Mouse (Mus musculus): ENCODE results near the gene Gm12169. TPM values are rescaled to one million over a fixed set of nuclear protein-coding genes. Genes with fewer than 3 reads are reported as not detected.
"Not testable (repeated sequence)": the region's sequence is repeated elsewhere in the genome, so short reads cannot be mapped to it uniquely, and the experiment has no call there.

Gene Gm12169
- polyA plus RNA-seq (2017; shearing (Covaris generic)): 1 to 10 TPM; 1.2 to 1.9 TPM

DNA sequence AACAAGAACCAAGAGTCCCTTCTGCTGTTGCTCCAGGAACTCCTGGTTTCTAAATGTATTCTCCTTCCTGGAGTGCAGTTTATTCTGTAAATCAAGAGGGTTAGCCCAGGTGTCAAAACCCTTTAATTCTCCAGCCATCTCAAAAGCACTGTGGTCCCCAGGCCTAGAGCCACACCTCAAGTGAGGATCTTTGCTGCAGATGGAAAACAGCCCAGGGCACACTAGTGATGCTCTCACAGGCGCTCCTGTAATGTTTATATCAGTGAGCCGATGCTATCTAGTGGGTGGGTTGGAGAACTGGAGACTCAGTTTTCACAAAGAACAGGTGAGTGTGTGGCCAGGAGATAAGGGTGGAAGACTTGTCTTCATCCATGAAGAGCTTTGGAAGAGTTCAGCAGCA is at the start of gene Gm12169:
TSS of gene Gm12169 (plus strand) at position 301 of the 400 bp plus-strand sequence.
- ATAC-seq: no peak

DNA sequence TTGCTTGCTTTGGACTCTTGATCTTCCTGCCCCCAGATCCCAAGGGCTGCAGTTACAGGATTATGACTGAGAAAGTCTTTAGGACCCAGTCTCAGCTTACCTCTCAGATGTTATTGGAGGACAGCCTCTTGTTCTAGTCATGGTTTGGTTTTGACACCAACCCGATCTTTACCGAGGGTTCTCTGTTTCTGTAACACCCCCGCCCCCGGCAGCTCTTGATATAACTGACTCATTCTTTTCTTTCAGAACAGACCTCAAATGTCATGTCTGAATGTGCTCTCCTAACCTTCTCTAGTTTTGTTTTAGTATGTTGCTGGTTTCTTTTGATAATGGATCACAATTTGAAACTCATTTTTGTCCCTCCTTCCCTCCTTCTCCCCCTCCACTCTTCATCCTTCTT is 49.8 kb upstream of the Gm12169 start:
- peak; percentile 78 for ATAC-seq

DNA sequence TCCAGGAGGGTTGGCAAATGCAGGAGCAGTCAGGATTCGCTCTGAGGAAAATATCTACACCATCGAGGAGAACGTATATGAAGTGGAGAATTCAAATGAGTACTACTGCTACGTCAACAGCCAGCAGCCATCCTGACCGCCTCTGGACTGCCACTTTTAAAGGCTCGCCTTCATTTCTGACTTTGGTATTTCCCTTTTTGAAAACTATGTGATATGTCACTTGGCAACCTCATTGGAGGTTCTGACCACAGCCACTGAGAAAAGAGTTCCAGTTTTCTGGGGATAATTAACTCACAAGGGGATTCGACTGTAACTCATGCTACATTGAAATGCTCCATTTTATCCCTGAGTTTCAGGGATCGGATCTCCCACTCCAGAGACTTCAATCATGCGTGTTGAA is 44.7 kb upstream of the Gm12169 start:
- ATAC-seq: no peak

DNA sequence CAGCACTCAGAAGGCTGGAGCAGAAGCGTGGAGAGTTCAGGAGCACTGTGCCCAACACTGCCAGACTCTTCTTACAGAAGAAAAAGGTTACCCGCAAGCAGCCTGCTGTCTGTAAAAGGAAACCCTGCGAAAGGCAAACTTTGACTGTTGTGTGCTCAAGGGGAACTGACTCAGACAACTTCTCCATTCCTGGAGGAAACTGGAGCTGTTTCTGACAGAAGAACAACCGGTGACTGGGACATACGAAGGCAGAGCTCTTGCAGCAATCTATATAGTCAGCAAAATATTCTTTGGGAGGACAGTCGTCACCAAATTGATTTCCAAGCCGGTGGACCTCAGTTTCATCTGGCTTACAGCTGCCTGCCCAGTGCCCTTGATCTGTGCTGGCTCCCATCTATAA is 43.5 kb upstream of the Gm12169 start:
- no peak for ATAC-seq

DNA sequence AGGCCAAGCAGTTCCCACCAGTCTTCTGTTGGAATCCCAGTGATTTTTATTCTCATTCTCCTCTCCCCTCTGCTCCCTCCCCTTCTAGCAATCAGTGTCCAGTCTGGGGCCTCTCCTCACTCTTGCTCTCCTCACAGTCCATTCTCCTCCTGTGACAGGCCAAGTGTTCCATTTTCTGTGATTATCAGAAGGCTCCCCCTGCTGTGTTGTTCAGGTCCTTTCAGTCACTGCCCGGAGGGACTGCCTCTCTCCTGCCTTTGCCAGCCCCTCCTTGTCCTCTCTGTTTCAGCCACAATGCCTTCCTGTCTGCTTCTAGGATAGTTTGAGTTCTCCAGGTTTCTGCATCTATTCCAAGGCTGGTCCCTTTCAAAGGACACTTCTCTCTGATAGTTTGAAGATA is 35.8 kb upstream of the Gm12169 start:
- no peak for ATAC-seq

DNA sequence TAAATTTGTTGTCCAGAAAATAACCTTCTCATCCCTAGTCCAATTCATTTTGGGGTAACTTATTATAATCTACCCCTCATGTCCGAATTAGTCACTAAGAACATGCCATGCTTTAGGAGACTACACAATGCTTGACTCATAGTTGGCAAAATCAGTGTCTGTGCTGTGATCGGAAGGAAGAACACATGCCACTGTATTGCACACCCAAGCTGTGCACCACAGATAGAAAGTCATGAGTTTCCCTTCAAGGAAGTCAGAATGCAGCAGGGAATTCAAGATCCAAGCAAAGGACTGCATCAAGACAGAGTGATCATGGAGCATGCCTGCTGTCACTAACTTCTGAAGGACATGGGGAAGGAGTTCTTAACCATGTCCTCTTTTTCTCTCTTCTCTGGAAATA is 35.4 kb upstream of the Gm12169 start:
- ATAC-seq: no peak

DNA sequence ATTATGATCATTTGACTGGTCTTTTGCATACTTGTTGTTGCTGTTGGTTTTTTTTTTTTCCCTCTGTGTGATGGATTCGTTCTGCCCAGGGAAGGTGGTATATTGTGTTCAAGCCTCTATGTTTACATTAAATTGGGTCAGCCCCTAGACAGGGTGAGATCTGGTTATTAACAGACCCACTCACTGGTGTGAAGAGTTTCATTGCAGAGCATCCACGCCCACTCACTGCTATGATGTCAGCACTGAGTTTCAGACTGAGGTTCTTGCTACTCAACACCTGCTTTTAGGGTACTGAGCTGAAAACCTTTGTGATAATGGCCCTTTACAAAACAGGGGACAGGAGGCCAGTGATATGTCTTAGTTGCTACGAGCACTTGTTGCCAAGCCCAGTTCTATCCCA is 16.9 kb upstream of the Gm12169 start:
- peak; percentile 61 for ATAC-seq

DNA sequence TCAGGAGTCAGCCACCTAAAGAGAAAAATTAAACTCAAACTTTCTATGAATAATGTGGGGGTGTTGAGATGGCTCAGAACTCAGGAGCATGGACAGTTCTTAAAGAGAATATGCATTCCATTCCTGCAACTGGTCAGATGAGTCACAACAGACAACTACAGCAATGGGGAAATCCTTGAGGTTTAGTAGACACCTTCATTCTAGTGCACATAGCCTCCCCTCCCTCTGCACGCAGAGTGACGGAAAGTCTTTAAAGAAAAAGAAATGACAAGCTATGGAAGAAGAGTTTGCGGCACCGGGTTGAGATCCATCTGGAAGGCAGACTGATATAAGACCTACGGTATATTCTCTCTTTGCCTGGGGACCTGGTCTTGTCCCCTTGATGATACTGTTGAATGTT is 14.1 kb upstream of the Gm12169 start:
- no peak for ATAC-seq

DNA sequence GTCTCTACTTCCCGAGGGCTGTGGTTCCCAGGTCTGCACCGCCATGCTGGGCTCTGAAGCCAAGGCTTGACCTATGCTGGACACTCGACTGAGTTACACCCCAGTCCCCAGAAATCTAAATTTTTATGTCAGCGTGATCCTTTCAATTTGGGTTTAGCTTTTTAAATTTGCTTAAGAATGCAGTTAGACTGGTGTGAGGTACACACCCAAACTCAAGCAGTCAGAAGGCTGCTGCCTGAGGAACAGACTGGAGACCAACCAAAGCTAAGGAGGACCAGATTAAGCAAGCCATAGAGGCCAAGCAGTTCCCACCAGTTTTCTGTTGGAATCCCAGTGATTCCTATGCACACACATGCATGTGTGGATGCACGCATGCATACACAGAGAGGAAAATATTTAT is 2.7 kb upstream of the Gm12169 start:
- ATAC-seq: not testable (repeated sequence)

DNA sequence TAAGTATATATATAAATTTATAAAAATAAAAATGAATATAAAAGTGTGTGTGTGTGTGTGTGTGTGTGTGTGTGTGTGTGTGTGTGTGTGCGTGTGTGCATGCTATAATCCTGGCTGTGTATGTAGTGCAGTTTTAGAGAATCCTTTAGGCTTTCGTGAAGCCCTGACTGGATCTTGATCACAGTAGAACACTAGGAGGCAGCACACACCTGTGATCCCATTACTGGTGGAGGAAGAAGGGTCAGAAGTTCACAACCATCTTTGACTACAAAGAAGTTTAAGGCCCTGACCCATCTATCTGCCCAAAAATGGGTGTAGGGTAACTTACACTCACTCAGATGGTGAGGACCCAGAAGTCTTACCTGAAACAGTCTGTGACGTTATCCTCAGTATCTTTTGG is 1.3 kb upstream of the Gm12169 start:
- ATAC-seq: no peak

DNA sequence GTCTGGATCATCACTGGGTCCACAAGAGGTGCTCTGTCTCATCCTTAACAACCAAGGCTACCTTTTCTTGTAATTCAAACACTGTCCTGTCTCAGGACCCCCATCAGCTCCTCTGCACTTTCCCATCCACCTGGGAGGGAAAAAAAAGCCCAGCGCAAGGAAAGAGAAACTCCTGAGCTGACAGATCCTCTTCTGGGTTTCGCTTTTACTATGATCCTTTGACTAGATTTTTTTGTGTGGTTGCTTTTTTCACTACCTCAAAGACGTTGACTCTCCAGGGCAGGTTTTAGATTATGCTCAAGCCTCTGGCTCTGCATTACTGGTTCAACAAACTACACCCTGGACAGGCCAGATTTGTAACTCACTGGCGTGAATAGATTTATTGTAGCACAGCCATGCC is 6.1 kb downstream of the Gm12169 start:
- no peak for ATAC-seq

DNA sequence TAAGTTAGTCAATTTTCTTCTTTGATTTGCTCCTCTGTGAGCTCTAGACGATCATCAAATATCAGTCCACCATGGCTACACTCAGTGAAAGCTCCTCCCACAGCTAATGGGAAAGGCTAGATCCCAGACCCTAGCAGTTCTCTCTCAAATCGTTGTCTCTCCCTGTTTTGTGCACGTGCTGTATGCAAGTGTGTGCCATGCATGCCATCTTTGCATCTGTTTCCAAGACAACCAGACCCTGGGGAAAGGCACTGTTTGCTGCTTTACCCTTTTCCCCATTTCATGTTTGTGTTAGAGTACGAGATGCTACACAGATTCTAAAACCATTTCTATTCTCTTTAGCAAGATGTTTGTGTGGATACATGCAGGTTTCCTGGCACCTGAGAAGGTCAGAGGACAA is 13.0 kb downstream of the Gm12169 start:
- no peak for ATAC-seq

DNA sequence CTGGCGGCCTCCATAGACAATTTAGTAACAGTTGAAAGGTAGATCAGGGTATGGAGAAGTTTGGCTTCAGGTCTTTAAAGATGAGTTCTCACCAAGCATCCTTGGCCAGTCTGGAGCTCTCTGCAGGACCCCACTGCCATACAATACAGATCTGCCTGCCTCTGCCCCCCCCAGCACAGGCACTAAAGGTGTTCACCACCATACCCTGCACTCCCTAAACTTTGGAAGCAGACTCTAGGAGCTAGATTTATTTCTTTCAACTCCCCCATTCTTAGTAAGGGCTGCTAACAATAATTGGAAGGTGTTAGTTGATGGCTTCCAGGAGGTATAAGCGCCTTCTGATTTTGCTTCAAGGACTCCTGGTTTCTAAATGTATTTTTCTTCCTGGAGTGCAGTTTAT is 19.5 kb downstream of the Gm12169 start:
- ATAC-seq: no peak

DNA sequence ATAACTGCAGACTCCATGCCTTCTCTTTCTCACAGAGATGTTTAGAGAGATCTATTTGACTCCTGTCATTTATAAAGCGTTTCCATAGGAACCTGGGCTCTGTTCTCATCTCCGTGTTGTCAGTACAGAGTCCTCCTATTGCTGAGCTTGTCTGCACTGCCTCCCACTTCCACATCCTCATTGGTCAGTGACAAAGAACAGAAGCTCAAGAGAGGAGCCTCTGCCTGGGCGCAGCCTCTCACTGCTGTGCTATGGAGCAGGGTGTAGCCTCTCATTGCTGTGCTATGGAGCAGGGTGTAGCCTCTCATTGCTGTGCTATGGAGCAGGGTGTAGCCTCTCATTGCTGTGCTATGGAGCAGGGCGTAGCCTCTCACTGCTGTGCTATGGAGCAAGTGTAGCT is 25.7 kb downstream of the Gm12169 start:
- no peak for ATAC-seq

DNA sequence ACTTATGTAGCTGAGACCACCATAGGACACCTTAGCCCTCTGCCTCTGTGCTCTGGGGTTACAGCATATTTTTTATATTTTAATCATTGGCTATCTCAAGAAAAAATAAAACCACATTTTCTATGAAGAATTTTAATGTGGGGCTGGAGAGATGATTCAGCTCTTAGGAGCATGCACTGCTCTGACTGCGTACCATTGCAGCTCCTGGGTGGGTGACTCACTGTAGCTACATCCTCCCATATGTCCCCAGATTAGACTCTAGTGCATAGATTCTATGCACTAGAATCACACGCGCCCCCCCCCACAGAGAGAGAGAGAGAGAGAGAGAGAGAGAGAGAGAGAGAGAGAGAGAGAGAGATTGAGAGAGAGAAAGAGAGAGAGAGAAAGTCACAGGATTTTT is 28.7 kb downstream of the Gm12169 start:
- no peak for ATAC-seq

DNA sequence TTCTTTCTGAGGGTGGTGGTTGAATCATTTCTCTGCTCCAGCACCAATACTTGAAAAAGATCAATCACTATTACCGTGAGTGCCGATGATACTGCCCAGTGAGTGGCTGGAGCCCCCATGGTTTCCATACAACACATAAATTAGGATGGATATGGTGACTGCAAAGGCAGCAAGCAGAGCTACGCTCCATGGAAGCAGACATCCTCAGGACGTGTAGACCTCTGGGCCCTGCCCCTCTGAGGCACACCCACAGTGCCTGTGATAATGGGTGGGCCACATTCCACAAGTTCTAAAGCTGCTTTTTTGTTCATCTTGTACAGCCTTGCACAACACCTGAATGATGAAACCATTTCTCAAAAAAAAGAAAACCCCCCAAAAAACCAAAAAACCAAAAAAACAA is 37.1 kb downstream of the Gm12169 start:
- no peak for ATAC-seq

DNA sequence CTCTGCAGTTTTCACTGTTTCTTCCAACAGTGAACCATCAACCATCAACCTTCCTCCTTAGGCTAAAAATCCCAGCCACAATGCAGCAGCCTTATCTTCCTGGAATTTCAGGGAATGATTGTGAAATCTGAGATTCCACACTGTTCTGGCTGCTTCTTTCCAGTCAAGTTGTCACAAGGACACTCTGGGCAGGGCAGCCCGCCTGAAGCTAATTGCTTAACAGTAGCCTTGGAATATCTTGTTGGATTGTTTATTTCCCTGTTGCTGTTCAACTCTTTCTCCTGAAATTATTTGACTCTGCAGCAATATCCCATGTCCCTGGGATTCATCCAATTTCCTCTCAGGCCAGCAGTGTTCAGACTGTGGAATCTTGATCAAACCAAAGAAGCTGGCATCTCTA is 40.7 kb downstream of the Gm12169 start:
- ATAC-seq: no peak

DNA sequence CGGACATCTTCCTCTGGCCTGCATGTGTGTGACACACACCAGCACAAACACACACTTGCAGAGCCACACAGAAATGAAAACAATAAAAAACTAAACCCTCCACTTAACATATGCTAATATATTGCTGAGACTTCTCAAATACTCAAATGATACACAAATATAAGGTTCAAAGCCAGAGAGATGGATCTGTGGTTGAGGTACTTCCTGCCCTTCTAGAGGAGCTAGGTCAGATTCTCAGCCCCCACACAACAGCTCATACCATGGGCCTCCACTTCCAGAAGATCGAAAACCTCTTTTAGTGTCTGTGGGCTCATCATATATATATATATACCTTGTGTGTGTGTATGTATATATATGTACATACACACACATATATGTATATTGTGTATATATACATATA is 42.0 kb downstream of the Gm12169 start:
- ATAC-seq: peak; percentile 77

DNA sequence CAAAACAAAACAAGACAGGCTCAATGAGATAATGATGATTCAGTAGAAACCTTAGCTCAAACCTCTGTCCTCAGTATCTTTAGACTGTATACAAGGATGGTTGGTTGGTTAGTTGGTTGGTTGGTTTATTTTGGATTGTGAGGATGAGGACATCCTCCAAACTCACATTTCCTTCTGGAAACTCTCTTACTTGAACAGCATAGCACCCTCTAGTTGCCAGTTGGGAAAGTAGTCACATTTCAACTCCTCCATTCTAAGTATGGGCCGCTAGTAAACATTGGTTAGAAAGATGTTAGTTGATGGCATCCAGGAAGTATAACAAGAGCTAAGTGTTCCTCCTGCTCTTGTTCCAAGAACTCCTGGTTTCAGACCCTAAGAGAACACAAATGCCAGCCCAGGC is 45.1 kb downstream of the Gm12169 start:
- ATAC-seq: no peak

DNA sequence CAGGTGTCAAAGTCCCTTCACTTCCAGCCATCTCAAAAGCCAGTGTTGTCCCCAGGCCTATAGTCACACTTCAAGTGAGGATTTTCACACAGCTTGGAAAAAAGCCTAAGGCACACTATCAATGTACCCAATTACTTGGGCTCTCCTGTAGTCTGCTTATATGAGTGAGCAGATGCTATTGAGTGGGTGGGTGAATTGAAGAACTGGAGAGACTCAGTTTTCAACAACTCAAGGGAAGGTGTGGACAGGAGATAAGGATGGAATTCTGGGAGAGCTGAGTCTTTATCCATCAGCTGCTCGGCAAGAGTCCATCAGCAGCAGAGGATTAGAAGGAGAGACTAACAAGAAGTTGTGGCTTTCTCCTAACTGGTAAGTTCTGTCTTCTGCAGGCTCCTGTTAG is 47.3 kb downstream of the Gm12169 start, which contains the start of gene BC053393:
TSS of gene BC053393 (plus strand) at position 210 of the 400 bp plus-strand sequence.
- no peak for ATAC-seq

DNA sequence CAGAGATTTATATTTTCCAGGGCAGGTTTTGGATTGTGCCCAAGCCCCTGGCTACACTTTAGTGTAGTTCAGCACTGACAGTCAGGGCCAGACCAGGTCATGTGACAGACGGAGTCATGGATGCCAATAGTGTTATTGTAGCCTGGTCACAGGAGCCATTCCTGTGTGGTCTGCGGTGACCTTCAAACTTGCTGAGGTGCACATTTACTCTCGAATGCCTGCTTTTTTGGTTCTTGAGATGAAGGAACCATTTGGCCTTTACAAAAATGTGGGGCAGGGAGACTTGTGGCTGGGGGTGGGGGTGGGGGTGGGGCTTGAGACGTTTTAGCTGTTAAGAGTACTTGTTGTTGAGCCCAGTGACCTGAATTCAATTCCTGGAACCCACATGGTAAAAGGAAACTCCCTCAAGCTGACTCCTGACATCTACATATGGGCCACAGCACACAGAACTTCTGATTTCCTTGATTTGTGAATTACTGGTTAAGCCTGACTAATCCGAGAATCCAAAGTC is 54.8 kb downstream of the Gm12169 start:
- ATAC-seq: peak; percentile 56

DNA sequence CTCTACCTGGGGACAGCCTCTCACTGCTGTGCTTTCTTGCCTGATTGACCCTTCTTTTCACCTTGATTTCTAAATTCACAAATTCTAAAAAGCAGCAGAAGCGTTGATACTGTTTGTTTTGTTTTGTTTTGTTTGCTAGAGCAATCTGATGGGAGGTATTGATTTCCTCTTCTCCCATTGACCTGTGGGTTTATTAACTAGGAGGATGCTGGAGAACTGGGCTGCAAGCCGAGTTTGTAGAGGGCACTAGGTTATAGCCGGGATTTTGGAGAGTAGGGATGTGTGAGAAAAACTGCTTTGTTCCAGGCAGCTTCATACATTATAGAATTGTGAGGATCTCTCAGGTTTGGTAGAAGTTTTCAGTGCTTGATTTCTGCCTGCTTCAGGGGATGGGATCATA is 56.4 kb downstream of the Gm12169 start:
- ATAC-seq: no peak

DNA sequence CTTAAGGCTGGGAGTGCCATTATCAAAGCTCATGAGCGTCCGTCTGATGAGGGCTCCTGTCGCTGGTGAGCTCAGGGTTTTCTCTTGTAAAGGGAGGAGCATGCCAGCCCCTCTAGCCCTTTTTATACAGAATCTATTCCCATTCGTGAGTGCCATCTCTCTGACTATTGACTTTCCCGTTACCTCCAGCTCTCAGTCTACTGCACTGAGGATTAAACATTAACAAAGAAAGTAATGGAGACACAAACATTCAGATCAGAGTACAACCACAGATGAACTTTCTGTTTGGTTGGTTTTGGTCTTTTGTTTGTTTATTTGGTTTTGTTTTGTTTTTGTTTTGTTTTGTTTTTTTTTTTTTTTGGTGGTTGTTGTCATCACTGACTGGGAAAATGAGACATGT is 58.7 kb downstream of the Gm12169 start:
- no peak for ATAC-seq
